Mouse (Mus musculus): ENCODE measurements at regions not wholly inside any gene's neighbourhood (a gene's known extent, or its start where the extent isn't known, plus 50 kb on each side); places are given as distances from the start of the nearest gene placed in this dataset.

GRCm38 (mm10) chr3:41184375-41184774 is 101.5 kb upstream of the Pgrmc2 start:
- Histone ChIP-seq H3K4me2 (replicated peaks) (no peak overlapping the region), H3K4me1 (peaks cover 14% of the 10 kb centered on the region), H3K9me3 (replicated peaks) (no peaks in the 10 kb centered on the region), H3K27me3 (no peaks in the 10 kb centered on the region), H3K4me3 (replicated peaks) (no peak overlapping the region), H3K36me3 (no peaks in the 10 kb centered on the region), H3K9ac (no peak overlapping the region), H3K27ac (replicated peaks) (no peak overlapping the region)
- no peak for ATAC-seq (ENCODE audit: insufficient number of reproducible peaks, low FRiP score, low TSS enrichment, low read depth)
- 79% methylated on average over 7 of the region's 7 CpGs for WGBS

- Histone ChIP-seq H3K4me3 (replicated peaks) (no peak overlapping the region), H3K4me1 (peaks cover 14% of the 10 kb centered on the region), H3K27me3 (no peaks in the 10 kb centered on the region), H3K9me3 (replicated peaks) (no peaks in the 10 kb centered on the region), H3K9ac (no peak overlapping the region), H3K4me2 (replicated peaks) (no peak overlapping the region), H3K27ac (replicated peaks) (no peak overlapping the region; the same call in 1 of the 2 replicates), H3K36me3 (no peaks in the 10 kb centered on the region)
- WGBS: 53% methylated on average over 10 of the region's 10 CpGs
- no peak for ATAC-seq (ENCODE audit: insufficient number of reproducible peaks, low FRiP score, low TSS enrichment, low read depth)
Observed at GRCm38 (mm10) chr3:41182900-41183595, 100.2 kb upstream of the Pgrmc2 start.

DNA sequence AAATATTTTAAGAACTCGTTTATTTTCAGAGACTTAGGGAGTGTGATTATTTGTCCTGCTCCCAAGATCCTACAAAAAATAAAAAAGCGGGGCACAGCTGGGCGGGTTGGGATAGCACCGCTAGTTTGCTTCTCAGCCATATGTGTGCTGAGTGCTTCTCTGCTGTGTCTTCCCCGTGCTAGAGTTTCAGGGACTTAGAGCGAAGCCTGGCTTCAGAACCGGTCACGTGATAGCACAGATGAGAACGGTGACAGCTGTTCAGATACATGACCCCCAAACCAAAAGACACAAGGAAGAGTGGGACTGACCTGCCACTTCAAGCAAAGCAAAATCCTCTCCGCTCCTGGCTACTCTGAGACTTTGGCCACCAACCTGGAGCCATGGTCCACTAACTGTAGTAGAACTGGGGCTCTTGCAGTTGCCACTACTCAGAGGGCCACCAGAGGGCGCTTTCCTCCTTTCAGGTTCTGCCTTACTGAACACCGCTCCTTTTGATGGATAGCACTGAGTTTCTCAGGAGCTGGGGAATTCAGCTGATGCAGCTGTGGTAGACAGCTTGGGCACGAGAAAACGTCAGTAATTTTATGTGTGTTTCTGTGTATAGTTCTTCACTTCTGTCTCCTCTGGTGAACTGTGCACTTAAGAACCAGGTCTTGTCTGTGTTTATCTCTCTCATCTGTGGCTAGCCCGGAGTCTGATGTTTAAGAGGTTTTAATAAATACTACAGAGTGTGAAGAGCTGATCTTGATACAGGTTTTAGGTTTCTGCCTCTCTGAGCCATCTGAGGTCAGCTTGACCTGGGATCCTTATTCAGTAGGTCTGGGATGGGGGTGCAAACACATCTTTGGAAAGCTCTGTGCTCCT is 99.4 kb upstream of the Pgrmc2 start:
- H3K36me3 ChIP-seq: no peaks in the 10 kb centered on the region
- H3K9me3 ChIP-seq (replicated peaks): no peaks in the 10 kb centered on the region
- H3K4me3 ChIP-seq (replicated peaks): no peak overlapping the region
- H3K9ac ChIP-seq: no peak overlapping the region
- peak; percentile 67 for ATAC-seq (ENCODE audit: insufficient number of reproducible peaks, low FRiP score, low TSS enrichment, low read depth)
- H3K27ac ChIP-seq (replicated peaks): no peak overlapping the region; the same call in 1 of the 2 replicates
- H3K4me1 ChIP-seq: peaks cover 14% of the 10 kb centered on the region
- H3K27me3 ChIP-seq: no peaks in the 10 kb centered on the region
- no peak overlapping the region for H3K4me2 ChIP-seq (replicated peaks)
- WGBS: 42% methylated on average over 15 of the region's 15 CpGs

GRCm38 (mm10) chr3:41181438-41181837 is 98.6 kb upstream of the Pgrmc2 start:
- 75% methylated on average over 11 of the region's 11 CpGs for WGBS
- H3K9ac ChIP-seq: no peak overlapping the region

GRCm38 (mm10) chr3:41180911-41181310 is 98.1 kb upstream of the Pgrmc2 start:
- Histone ChIP-seq H3K4me3 (replicated peaks) (no peak overlapping the region), H3K27me3 (no peaks in the 10 kb centered on the region), H3K36me3 (no peaks in the 10 kb centered on the region), H3K4me1 (peaks cover 14% of the 10 kb centered on the region), H3K27ac (replicated peaks) (no peak overlapping the region), H3K9ac (no peak overlapping the region), H3K9me3 (replicated peaks) (no peaks in the 10 kb centered on the region), H3K4me2 (replicated peaks) (no peak overlapping the region)
- 72% methylated on average over 7 of the region's 7 CpGs for WGBS
- no peak for ATAC-seq (ENCODE audit: insufficient number of reproducible peaks, low FRiP score, low TSS enrichment, low read depth)

More at GRCm38 (mm10) chr3:41181438-41181837, 98.6 kb upstream of the Pgrmc2 start:
- no peak for ATAC-seq (ENCODE audit: insufficient number of reproducible peaks, low FRiP score, low TSS enrichment, low read depth)
- no peak overlapping the region for H3K4me3 ChIP-seq (replicated peaks)
- H3K36me3 ChIP-seq: no peaks in the 10 kb centered on the region
- no peaks in the 10 kb centered on the region for H3K27me3 ChIP-seq
- no peaks in the 10 kb centered on the region for H3K9me3 ChIP-seq (replicated peaks)
- H3K4me2 ChIP-seq (replicated peaks): no peak overlapping the region
- peaks cover 14% of the 10 kb centered on the region for H3K4me1 ChIP-seq
- H3K27ac ChIP-seq (replicated peaks): no peak overlapping the region

DNA sequence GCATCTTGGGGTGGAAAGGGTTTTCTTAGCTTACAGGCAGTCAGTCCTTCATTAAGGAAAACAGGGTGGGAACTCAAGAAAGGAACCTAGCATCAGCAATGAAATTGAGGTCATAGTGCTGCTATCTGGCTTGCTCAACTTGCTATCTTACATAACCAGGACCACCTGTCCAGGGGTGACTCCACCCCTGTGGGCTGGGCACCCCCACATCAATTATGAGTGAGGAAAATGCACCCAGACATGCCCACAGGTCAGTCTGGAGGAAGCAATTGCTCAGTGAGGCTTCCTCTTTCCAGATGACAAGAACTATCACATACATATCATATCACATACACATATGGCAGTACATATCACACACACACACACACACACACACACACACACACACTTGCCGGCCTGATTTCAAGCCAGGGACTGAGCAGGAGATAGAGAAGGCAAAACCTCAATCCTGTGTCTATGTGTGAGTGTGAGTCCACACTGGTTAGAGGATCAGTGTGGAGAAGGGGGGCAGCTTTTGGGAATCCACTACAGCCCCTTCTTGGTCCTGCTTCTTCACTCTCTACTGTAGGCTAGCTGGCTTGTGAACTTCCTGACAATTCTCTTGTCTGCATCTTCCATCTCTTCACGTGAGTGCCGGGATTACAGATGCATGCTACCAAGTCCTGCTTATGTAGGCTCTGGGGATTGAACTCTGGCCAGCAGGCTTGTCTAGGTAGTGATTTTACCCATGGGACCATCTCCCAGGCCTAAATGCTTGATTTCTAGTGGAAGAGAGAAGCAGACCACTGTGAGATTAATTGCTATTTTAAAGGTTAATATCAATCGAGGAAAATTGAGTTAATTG is 96.4 kb upstream of the Pgrmc2 start:
- Histone ChIP-seq H3K36me3 (no peaks in the 10 kb centered on the region), H3K9ac (no peak overlapping the region; the same call in 1 of the 2 replicates), H3K4me3 (replicated peaks) (no peak overlapping the region), H3K27ac (replicated peaks) (no peak overlapping the region), H3K4me2 (replicated peaks) (no peak overlapping the region), H3K9me3 (replicated peaks) (no peaks in the 10 kb centered on the region), H3K27me3 (no peaks in the 10 kb centered on the region), H3K4me1 (peaks cover 14% of the 10 kb centered on the region)
- WGBS: 57% methylated on average over 4 of the region's 4 CpGs
- ATAC-seq (ENCODE audit: insufficient number of reproducible peaks, low FRiP score, low TSS enrichment, low read depth): no peak

GRCm38 (mm10) chr3:41177124-41177523 is 94.3 kb upstream of the Pgrmc2 start:
- H3K9me3 ChIP-seq (replicated peaks): no peaks in the 10 kb centered on the region
- ATAC-seq (ENCODE audit: insufficient number of reproducible peaks, low FRiP score, low TSS enrichment, low read depth): no peak

DNA sequence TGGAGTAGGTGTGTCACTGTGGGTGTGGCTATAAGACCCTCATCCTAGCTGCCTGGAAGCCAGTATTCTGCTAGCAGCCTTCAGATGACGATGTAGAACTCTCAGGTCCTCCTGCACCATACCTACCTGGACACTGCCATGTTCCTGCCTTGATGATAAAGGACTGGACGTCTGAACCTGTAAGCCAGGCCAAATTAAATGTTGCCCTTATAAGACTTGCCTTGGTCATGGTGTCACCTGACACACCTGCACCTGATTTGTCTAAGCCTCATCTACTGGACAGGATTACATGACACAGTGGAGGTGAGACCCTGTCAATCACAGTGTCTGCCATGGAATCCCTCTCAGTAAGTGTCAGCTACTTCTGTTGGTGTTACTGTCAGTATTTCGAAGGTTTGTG is 92.5 kb upstream of the Pgrmc2 start:
- WGBS: 81% methylated on average over 3 of the region's 3 CpGs
- no peak overlapping the region for H3K9ac ChIP-seq

More at GRCm38 (mm10) chr3:41177124-41177523, 94.3 kb upstream of the Pgrmc2 start:
- Histone ChIP-seq H3K36me3 (no peaks in the 10 kb centered on the region), H3K9ac (no peak overlapping the region), H3K4me1 (0 out of 2 replicates have a peak, but pooled peaks cover under 1% of the 10 kb centered on the region), H3K4me2 (replicated peaks) (no peak overlapping the region), H3K27me3 (no peaks in the 10 kb centered on the region), H3K27ac (replicated peaks) (no peak overlapping the region), H3K4me3 (replicated peaks) (no peak overlapping the region)

GRCm38 (mm10) chr3:41173561-41173960 is 90.7 kb upstream of the Pgrmc2 start:
- no peak for ATAC-seq (ENCODE audit: insufficient number of reproducible peaks, low FRiP score, low TSS enrichment, low read depth)
- no peak overlapping the region for H3K4me2 ChIP-seq (replicated peaks)
- WGBS: 58% methylated on average over 6 of the region's 6 CpGs
- H3K9ac ChIP-seq: no peak overlapping the region
- no peaks in the 10 kb centered on the region for H3K4me1 ChIP-seq
- no peaks in the 10 kb centered on the region for H3K27me3 ChIP-seq
- no peak overlapping the region for H3K4me3 ChIP-seq (replicated peaks)
- H3K9me3 ChIP-seq (replicated peaks): no peaks in the 10 kb centered on the region
- no peaks in the 10 kb centered on the region for H3K36me3 ChIP-seq
- no peak overlapping the region for H3K27ac ChIP-seq (replicated peaks)

More for the DNA sequence above, 92.5 kb upstream of the Pgrmc2 start:
- Histone ChIP-seq H3K4me3 (replicated peaks) (no peak overlapping the region), H3K27me3 (no peaks in the 10 kb centered on the region), H3K36me3 (no peaks in the 10 kb centered on the region), H3K27ac (replicated peaks) (no peak overlapping the region), H3K9me3 (replicated peaks) (no peaks in the 10 kb centered on the region), H3K4me1 (no peaks in the 10 kb centered on the region), H3K4me2 (replicated peaks) (no peak overlapping the region)
- ATAC-seq (ENCODE audit: insufficient number of reproducible peaks, low FRiP score, low TSS enrichment, low read depth): no peak

DNA sequence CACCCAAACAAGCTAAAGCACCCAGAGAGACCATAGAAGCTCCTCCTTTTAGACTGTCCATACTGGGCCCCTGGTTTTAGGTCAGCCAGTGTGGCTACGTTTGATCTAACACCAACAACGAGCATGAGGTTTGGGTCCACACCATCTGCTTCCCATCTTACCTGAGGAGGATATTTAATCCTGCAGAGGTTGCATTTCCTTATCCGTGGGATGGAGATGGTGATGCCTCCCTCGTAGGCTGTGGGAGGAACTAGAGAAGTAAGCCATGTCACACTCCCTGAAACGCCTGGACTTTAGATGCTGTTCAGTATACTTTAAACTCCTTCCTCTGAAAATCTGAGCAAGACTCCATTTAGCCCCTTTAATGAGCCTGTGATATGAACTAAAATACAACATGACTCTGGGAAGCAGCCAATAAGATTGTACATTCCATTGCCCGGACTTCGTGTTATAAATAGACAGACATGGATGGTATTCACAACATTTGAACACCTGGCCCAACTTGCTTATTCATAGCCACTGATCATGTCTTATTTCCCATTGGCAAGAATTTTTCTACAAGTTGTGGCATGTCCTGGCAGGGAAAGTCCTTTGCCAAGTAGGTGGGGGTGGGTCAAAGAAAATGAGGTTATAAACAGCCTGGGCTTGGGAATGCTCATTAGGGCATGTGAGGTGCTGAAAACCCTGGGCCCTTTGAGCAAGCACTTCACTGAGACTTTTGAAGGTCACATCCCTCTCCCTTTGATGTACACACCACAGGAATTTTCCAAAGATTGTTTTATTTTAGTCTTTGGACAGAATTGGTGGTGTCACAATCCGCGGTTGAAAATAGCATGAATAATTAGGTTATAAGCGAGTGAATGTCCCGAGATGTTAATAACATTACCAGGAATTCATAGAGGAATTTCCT is 89.7 kb upstream of the Pgrmc2 start:
- Histone ChIP-seq H3K4me2 (replicated peaks) (no peak overlapping the region), H3K4me1 (no peaks in the 10 kb centered on the region), H3K9me3 (replicated peaks) (no peaks in the 10 kb centered on the region), H3K4me3 (replicated peaks) (no peak overlapping the region), H3K36me3 (no peaks in the 10 kb centered on the region), H3K27ac (replicated peaks) (no peak overlapping the region), H3K27me3 (no peaks in the 10 kb centered on the region), H3K9ac (no peak overlapping the region)
- ATAC-seq (ENCODE audit: insufficient number of reproducible peaks, low FRiP score, low TSS enrichment, low read depth): no peak
- 40% methylated on average over 11 of the region's 11 CpGs for WGBS
